Mouse (Mus musculus) gastrocnemius, postnatal 10 days (tissue): ENCODE measurements at regions not wholly inside any gene's neighbourhood (a gene's known extent, or its start where the extent isn't known, plus 50 kb on each side); places are given as distances from the start of the nearest gene placed in this dataset.
"Not testable (repeated sequence)": the region's sequence is repeated elsewhere in the genome, so short reads cannot be mapped to it uniquely, and the experiment has no call there.

Experiments
- DNase-seq: peaks from one replicate; pipeline ENCODE4 v3.0.0; 2021; ENCODE audit warnings: mixed read lengths

GRCm38 (mm10) chr16:68209684-68210083, 589.0 kb upstream of the Cadm2 start:
- not testable (repeated sequence) for DNase-seq

- DNase-seq: not testable (repeated sequence)
These were observed 584.2 kb upstream of the Cadm2 start for GRCm38 (mm10) chr16:68204908-68205307.

GRCm38 (mm10) chr16:68164645-68165044, 543.9 kb upstream of the Cadm2 start:
- DNase-seq: peak; percentile 5

GRCm38 (mm10) chr16:68153541-68153940, 532.8 kb upstream of the Cadm2 start:
- DNase-seq: no peak
